Mouse (Mus musculus): ENCODE results near the gene Taf8. TPM values are rescaled to one million over a fixed set of nuclear protein-coding genes. Genes with fewer than 3 reads are reported as not detected.
A peak's percentile ranks its signal among the peaks of the same experiment; 100 is the strongest.

Taf8 gene
- polyA plus RNA-seq, 1 experiment from 2014 or later: 8.1 TPM

DNA sequence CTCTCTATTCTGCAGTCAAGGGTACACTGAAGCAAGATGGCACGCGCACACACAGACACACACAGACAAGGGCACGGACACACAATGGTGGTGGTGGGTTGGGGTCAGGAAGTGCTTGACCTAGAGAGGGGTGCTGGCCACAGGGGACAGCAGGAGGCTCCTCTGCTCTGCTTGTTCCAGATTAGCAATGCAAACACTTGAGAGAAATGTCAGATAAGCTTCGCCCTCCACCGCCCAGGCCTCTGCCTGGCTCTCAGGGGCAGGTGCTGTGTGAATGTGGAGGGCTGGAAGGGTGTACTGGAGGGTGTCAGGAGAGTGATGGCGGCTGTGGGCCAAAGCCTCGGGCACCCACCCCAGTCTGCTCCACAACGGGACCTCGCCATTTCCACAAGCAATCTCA lies 56.1 kb downstream of the Taf8 start:
- H3K4me2 ChIP-seq (ENCODE audit: low read depth, low read length): no peak overlapping the region
- DNase-seq (no peak), ATAC-seq (no peak)
- TF ChIP-seq CTCF (IDR thresholded peaks at IDR 0.05; ENCODE audit: low read depth) (no peak), EP300 (IDR thresholded peaks at IDR 0.05; ENCODE audit: low read depth) (no peak)
- H3K9me3 ChIP-seq (ENCODE audit: low read length): no peaks in the 10 kb centered on the region
- WGBS (ENCODE audit: insufficient replicate concordance): 47% methylated on average over 9 of the region's 9 CpGs
- no peaks in the 10 kb centered on the region for H3K27me3 ChIP-seq (ENCODE audit: insufficient read depth, low read length)
- H3K27ac ChIP-seq (ENCODE audit: low read depth): peak overlapping the region; percentile 32; the same call in 1 of the 2 replicates
- no peaks in the 10 kb centered on the region for H3K36me3 ChIP-seq (replicated peaks; ENCODE audit: insufficient read depth, low read length)
- peaks cover 53% of the 10 kb centered on the region for H3K4me1 ChIP-seq (ENCODE audit: insufficient read depth)
- no peak overlapping the region; the same call in 1 of the 2 replicates for H3K9ac ChIP-seq (replicated peaks)
- H3K4me3 ChIP-seq (ENCODE audit: low read depth, low read length): no peak overlapping the region

- Histone ChIP-seq H3K4me2 (ENCODE audit: low read depth, low read length) (no peak overlapping the region), H3K9ac (replicated peaks) (no peak overlapping the region), H3K36me3 (replicated peaks; ENCODE audit: insufficient read depth, low read length) (no peaks in the 10 kb centered on the region), H3K27ac (ENCODE audit: low read depth) (no peak overlapping the region; the same call in 1 of the 2 replicates), H3K4me1 (ENCODE audit: insufficient read depth) (peaks cover 57% of the 10 kb centered on the region), H3K9me3 (ENCODE audit: low read length) (no peaks in the 10 kb centered on the region), H3K4me3 (ENCODE audit: low read depth, low read length) (no peak overlapping the region), H3K27me3 (ENCODE audit: insufficient read depth, low read length) (no peaks in the 10 kb centered on the region)
- WGBS (ENCODE audit: insufficient replicate concordance): 44% methylated on average over 11 of the region's 11 CpGs
- ATAC-seq: peak; percentile 30
- no peak for DNase-seq
- no peak for TF ChIP-seq EP300 (IDR thresholded peaks at IDR 0.05; ENCODE audit: low read depth)
- TF ChIP-seq CTCF (IDR thresholded peaks at IDR 0.05; ENCODE audit: low read depth): no peak
Observed at GRCm38 (mm10) chr17:47445518-47445917, 56.6 kb downstream of the Taf8 start.

- no peak overlapping the region for H3K4me2 ChIP-seq (ENCODE audit: low read depth, low read length)
- TF ChIP-seq EP300 (IDR thresholded peaks at IDR 0.05; ENCODE audit: low read depth) (no peak), CTCF (IDR thresholded peaks at IDR 0.05; ENCODE audit: low read depth) (no peak)
- ATAC-seq (no peak), DNase-seq (no peak)
- peaks cover 65% of the 10 kb centered on the region for H3K4me1 ChIP-seq (ENCODE audit: insufficient read depth)
- H3K36me3 ChIP-seq (replicated peaks; ENCODE audit: insufficient read depth, low read length): no peaks in the 10 kb centered on the region
- H3K27ac ChIP-seq (ENCODE audit: low read depth): peak overlapping the region; percentile 39; the same call in 1 of the 2 replicates
- H3K4me3 ChIP-seq (ENCODE audit: low read depth, low read length): no peak overlapping the region
- H3K27me3 ChIP-seq (ENCODE audit: insufficient read depth, low read length): no peaks in the 10 kb centered on the region
- H3K9ac ChIP-seq (replicated peaks): peak overlapping the region; percentile 11; the same call in 1 of the 2 replicates
- no peaks in the 10 kb centered on the region for H3K9me3 ChIP-seq (ENCODE audit: low read length)
- WGBS (ENCODE audit: insufficient replicate concordance): 56% methylated on average over 6 of the region's 6 CpGs
Observed at GRCm38 (mm10) chr17:47444113-47444512, 58.0 kb downstream of the Taf8 start.

- H3K4me3 ChIP-seq (ENCODE audit: low read depth, low read length): no peak overlapping the region
- DNase-seq (no peak), ATAC-seq (no peak)
- no peaks in the 10 kb centered on the region for H3K9me3 ChIP-seq (ENCODE audit: low read length)
- WGBS (ENCODE audit: insufficient replicate concordance): 65% methylated on average over 3 of the region's 3 CpGs
- peaks cover 70% of the 10 kb centered on the region for H3K4me1 ChIP-seq (ENCODE audit: insufficient read depth)
- H3K27me3 ChIP-seq (ENCODE audit: insufficient read depth, low read length): no peaks in the 10 kb centered on the region
- no peak for TF ChIP-seq EP300 (IDR thresholded peaks at IDR 0.05; ENCODE audit: low read depth)
- 0 out of 2 replicates have a peak, but pooled peaks have one; percentile 15 for TF ChIP-seq CTCF (IDR thresholded peaks at IDR 0.05; ENCODE audit: low read depth)
- no peak overlapping the region for H3K4me2 ChIP-seq (ENCODE audit: low read depth, low read length)
- H3K9ac ChIP-seq (replicated peaks): no peak overlapping the region
- no peaks in the 10 kb centered on the region for H3K36me3 ChIP-seq (replicated peaks; ENCODE audit: insufficient read depth, low read length)
- peak overlapping the region; percentile 46; the same call in 1 of the 2 replicates for H3K27ac ChIP-seq (ENCODE audit: low read depth)
Observed at GRCm38 (mm10) chr17:47442271-47442670, 59.8 kb downstream of the Taf8 start.

GRCm38 (mm10) chr17:47441296-47442051 lies 60.6 kb downstream of the Taf8 start:
- Histone ChIP-seq H3K4me3 (ENCODE audit: low read depth, low read length) (no peak overlapping the region), H3K27ac (ENCODE audit: low read depth) (peak overlapping the region; percentile 79), H3K36me3 (replicated peaks; ENCODE audit: insufficient read depth, low read length) (no peaks in the 10 kb centered on the region), H3K9me3 (ENCODE audit: low read length) (no peaks in the 10 kb centered on the region), H3K4me2 (ENCODE audit: low read depth, low read length) (no peak overlapping the region), H3K27me3 (ENCODE audit: insufficient read depth, low read length) (no peaks in the 10 kb centered on the region), H3K9ac (replicated peaks) (no peak overlapping the region), H3K4me1 (ENCODE audit: insufficient read depth) (peaks cover 70% of the 10 kb centered on the region)
- WGBS (ENCODE audit: insufficient replicate concordance): 61% methylated on average over 19 of the region's 19 CpGs
- ATAC-seq (no peak), DNase-seq (no peak)
- TF ChIP-seq CTCF (IDR thresholded peaks at IDR 0.05; ENCODE audit: low read depth): no peak
- no peak for TF ChIP-seq EP300 (IDR thresholded peaks at IDR 0.05; ENCODE audit: low read depth)

DNA sequence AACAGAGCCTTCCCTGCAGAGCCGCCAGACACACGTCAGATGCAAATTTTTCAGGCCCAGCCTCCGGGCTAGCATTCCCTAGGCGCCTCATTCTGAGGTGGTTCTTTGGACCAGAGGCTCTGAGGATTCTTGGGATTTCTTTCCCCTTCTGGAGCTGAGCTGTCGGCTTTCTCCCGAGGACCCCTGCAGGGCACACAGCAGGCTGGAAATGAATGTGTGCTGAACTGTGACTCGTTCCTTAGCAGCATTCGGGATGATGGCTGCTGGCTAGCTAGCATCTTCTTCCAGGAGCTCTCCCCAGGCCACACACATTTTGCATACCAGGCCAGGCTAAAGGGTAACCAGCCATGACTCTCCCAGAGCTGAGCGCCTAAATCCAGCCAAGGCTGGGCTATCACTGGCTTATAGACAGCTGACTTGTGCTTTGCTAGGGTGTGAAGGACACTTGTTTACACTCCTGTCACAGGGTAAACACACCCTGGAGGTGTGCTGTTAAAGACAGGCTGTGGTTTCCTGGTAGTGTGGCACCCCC lies 61.7 kb downstream of the Taf8 start:
- TF ChIP-seq EP300 (IDR thresholded peaks at IDR 0.05; ENCODE audit: low read depth) (no peak), CTCF (IDR thresholded peaks at IDR 0.05; ENCODE audit: low read depth) (no peak)
- WGBS (ENCODE audit: insufficient replicate concordance): 50% methylated on average over 9 of the region's 9 CpGs
- no peak overlapping the region for H3K4me3 ChIP-seq (ENCODE audit: low read depth, low read length)
- ATAC-seq: no peak
- H3K27me3 ChIP-seq (ENCODE audit: insufficient read depth, low read length): no peaks in the 10 kb centered on the region
- H3K9ac ChIP-seq (replicated peaks): 0 out of 2 replicates have a peak overlapping the region, but pooled peaks have one; percentile 12
- no peak for DNase-seq
- no peaks in the 10 kb centered on the region for H3K36me3 ChIP-seq (replicated peaks; ENCODE audit: insufficient read depth, low read length)
- H3K27ac ChIP-seq (ENCODE audit: low read depth): peak overlapping the region; percentile 79
- no peak overlapping the region for H3K4me2 ChIP-seq (ENCODE audit: low read depth, low read length)
- peaks cover 66% of the 10 kb centered on the region for H3K4me1 ChIP-seq (ENCODE audit: insufficient read depth)
- no peaks in the 10 kb centered on the region for H3K9me3 ChIP-seq (ENCODE audit: low read length)

All from liver, postnatal 0 days (tissue).